Mouse (Mus musculus): ENCODE data around the gene Iglon5. TPM values are rescaled to one million over a fixed set of nuclear protein-coding genes. Genes with fewer than 3 reads are reported as not detected.

Gene Iglon5
- polyA plus RNA-seq, 1 experiment: 0.23 TPM

- H3K36me3 ChIP-seq (ENCODE audit: control insufficient read depth, insufficient read depth, low read length): no peaks in the 10 kb centered on the region
- H3K4me3 ChIP-seq (ENCODE audit: extremely low read depth, insufficient read depth, insufficient read length): no peak overlapping the region
- DNase-seq (ENCODE audit: low read depth in 1 of 2, low spot score in 2 of 2): no peak
- TF ChIP-seq POLR2A (IDR thresholded peaks at IDR 0.05; ENCODE audit: low read depth, low read length) (no peak), CTCF (IDR thresholded peaks at IDR 0.05; ENCODE audit: extremely low read depth, insufficient read depth, insufficient read length, insufficient replicate concordance) (no peak)
- H3K4me1 ChIP-seq (ENCODE audit: control insufficient read depth, insufficient read depth, insufficient read length): no peaks in the 10 kb centered on the region
- H3K27ac ChIP-seq (ENCODE audit: insufficient read depth, low read length): no peak overlapping the region
- WGBS: 73% methylated on average over 4 of the region's 4 CpGs
- H3K27me3 ChIP-seq (ENCODE audit: control insufficient read depth, insufficient read depth, low read length): no peaks in the 10 kb centered on the region
Measured at GRCm38 (mm10) chr7:43432891-43433290, 57.0 kb downstream of the Iglon5 start.

- DNase-seq (ENCODE audit: low read depth in 1 of 2, low spot score in 2 of 2): no peak
- Histone ChIP-seq H3K27ac (ENCODE audit: insufficient read depth, low read length) (no peak overlapping the region), H3K27me3 (ENCODE audit: control insufficient read depth, insufficient read depth, low read length) (no peaks in the 10 kb centered on the region), H3K36me3 (ENCODE audit: control insufficient read depth, insufficient read depth, low read length) (no peaks in the 10 kb centered on the region), H3K4me3 (ENCODE audit: extremely low read depth, insufficient read depth, insufficient read length) (no peak overlapping the region), H3K4me1 (ENCODE audit: control insufficient read depth, insufficient read depth, insufficient read length) (no peaks in the 10 kb centered on the region; the same call in 1 of the 2 replicates)
- TF ChIP-seq POLR2A (IDR thresholded peaks at IDR 0.05; ENCODE audit: low read depth, low read length) (no peak), CTCF (IDR thresholded peaks at IDR 0.05; ENCODE audit: extremely low read depth, insufficient read depth, insufficient read length, insufficient replicate concordance) (no peak)
- 72% methylated on average over 4 of the region's 4 CpGs for WGBS
Measured at GRCm38 (mm10) chr7:43429500-43429899, 60.4 kb downstream of the Iglon5 start.

GRCm38 (mm10) chr7:43427406-43427805 lies 62.5 kb downstream of the Iglon5 start, which contains the start of gene Lim2:
Lim2 (plus strand) TSS chr7:43427670.
- no peak for DNase-seq (ENCODE audit: low read depth in 1 of 2, low spot score in 2 of 2)
- TF ChIP-seq POLR2A (IDR thresholded peaks at IDR 0.05; ENCODE audit: low read depth, low read length) (no peak), CTCF (IDR thresholded peaks at IDR 0.05; ENCODE audit: extremely low read depth, insufficient read depth, insufficient read length, insufficient replicate concordance) (no peak)
- Histone ChIP-seq H3K27ac (ENCODE audit: insufficient read depth, low read length) (no peak within 1 kb of the TSS), H3K4me1 (ENCODE audit: control insufficient read depth, insufficient read depth, insufficient read length) (peaks cover 4% of the 10 kb centered on the region; the same call in 1 of the 2 replicates), H3K4me3 (ENCODE audit: extremely low read depth, insufficient read depth, insufficient read length) (no peak within 1 kb of the TSS), H3K27me3 (ENCODE audit: control insufficient read depth, insufficient read depth, low read length) (no peaks in the 10 kb centered on the region), H3K36me3 (ENCODE audit: control insufficient read depth, insufficient read depth, low read length) (no peaks in the 10 kb centered on the region)
- 83% methylated on average over 8 of the region's 8 CpGs for WGBS

GRCm38 (mm10) chr7:43423991-43424625 lies 65.8 kb downstream of the Iglon5 start:
- peaks cover 4% of the 10 kb centered on the region; the same call in 1 of the 2 replicates for H3K4me1 ChIP-seq (ENCODE audit: control insufficient read depth, insufficient read depth, insufficient read length)
- TF ChIP-seq CTCF (IDR thresholded peaks at IDR 0.05; ENCODE audit: extremely low read depth, insufficient read depth, insufficient read length, insufficient replicate concordance): no peak
- no peak for TF ChIP-seq POLR2A (IDR thresholded peaks at IDR 0.05; ENCODE audit: low read depth, low read length)
- H3K27ac ChIP-seq (ENCODE audit: insufficient read depth, low read length): peak overlapping the region; percentile 15; the same call in 1 of the 2 replicates
- DNase-seq (ENCODE audit: low read depth in 1 of 2, low spot score in 2 of 2): no peak
- 45% methylated on average over 3 of the region's 3 CpGs for WGBS
- H3K4me3 ChIP-seq (ENCODE audit: extremely low read depth, insufficient read depth, insufficient read length): no peak overlapping the region
- 0 out of 2 replicates have a peak, but pooled peaks cover 1% of the 10 kb centered on the region for H3K36me3 ChIP-seq (ENCODE audit: control insufficient read depth, insufficient read depth, low read length)
- H3K27me3 ChIP-seq (ENCODE audit: control insufficient read depth, insufficient read depth, low read length): no peaks in the 10 kb centered on the region

GRCm38 (mm10) chr7:43422995-43423617 lies 66.8 kb downstream of the Iglon5 start:
- DNase-seq (ENCODE audit: low read depth in 1 of 2, low spot score in 2 of 2): peak; percentile 47 to 81
- Histone ChIP-seq H3K4me1 (ENCODE audit: control insufficient read depth, insufficient read depth, insufficient read length) (peaks cover 4% of the 10 kb centered on the region; the same call in 1 of the 2 replicates), H3K4me3 (ENCODE audit: extremely low read depth, insufficient read depth, insufficient read length) (no peak overlapping the region), H3K27me3 (ENCODE audit: control insufficient read depth, insufficient read depth, low read length) (no peaks in the 10 kb centered on the region), H3K27ac (ENCODE audit: insufficient read depth, low read length) (no peak overlapping the region), H3K36me3 (ENCODE audit: control insufficient read depth, insufficient read depth, low read length) (0 out of 2 replicates have a peak, but pooled peaks cover 1% of the 10 kb centered on the region)
- no peak for TF ChIP-seq POLR2A (IDR thresholded peaks at IDR 0.05; ENCODE audit: low read depth, low read length)
- TF ChIP-seq CTCF (IDR thresholded peaks at IDR 0.05; ENCODE audit: extremely low read depth, insufficient read depth, insufficient read length, insufficient replicate concordance): peak; percentile 96
- WGBS: 25% methylated on average over 11 of the region's 11 CpGs

Other genes starting within 250 kb of the Iglon5 start
- 2.9 and 4.1 TPM in 2 replicates for gene Zfp715, start 176.8 kb downstream of the Iglon5 start, polyA plus RNA-seq (2012; rRNA removed)
- gene Siglecf, start 138.7 kb downstream of the Iglon5 start, polyA plus RNA-seq (2012; rRNA removed): 0.94 and 0.99 TPM in 2 replicates
- gene Siglecg, start 81.9 kb downstream of the Iglon5 start, polyA plus RNA-seq (2012; rRNA removed): 279 and 393 TPM in 2 replicates
- gene Lim2, start 62.4 kb downstream of the Iglon5 start, polyA plus RNA-seq (2012; rRNA removed): 0.12 and 0.18 TPM in 2 replicates
- gene Nkg7, start 53.0 kb downstream of the Iglon5 start, polyA plus RNA-seq (2012; rRNA removed): 97.1 and 102 TPM in 2 replicates
- gene Cldnd2, start 49.3 kb downstream of the Iglon5 start, polyA plus RNA-seq (2012; rRNA removed): 0.26 TPM in 1 of 2 replicates, not detected in the other
- gene Etfb, start 46.0 kb downstream of the Iglon5 start, polyA plus RNA-seq (2012; rRNA removed): 37.8 and 39.1 TPM in 2 replicates
- gene Gm45233, start 45.9 kb downstream of the Iglon5 start, polyA plus RNA-seq (2012; rRNA removed): not detected in 2 replicates
- gene Vsig10l, start 26.9 kb downstream of the Iglon5 start, polyA plus RNA-seq (2012; rRNA removed): 3.8 and 4.8 TPM in 2 replicates
- not detected in 2 replicates for gene 4931406B18Rik, start 15.9 kb upstream of the Iglon5 start, polyA plus RNA-seq (2012; rRNA removed)
- gene Cd33, start 54.4 kb upstream of the Iglon5 start, polyA plus RNA-seq (2012; rRNA removed): 16.0 and 19.2 TPM in 2 replicates
- gene Zfp658, start 72.2 kb upstream of the Iglon5 start, polyA plus RNA-seq (2012; rRNA removed): 1.4 and 1.6 TPM in 2 replicates
- gene Zfp719, start 89.5 kb upstream of the Iglon5 start, polyA plus RNA-seq (2012; rRNA removed): 0.78 and 1.5 TPM in 2 replicates
- gene Zfp819, start 117.1 kb upstream of the Iglon5 start, polyA plus RNA-seq (2012; rRNA removed): 0.06 TPM in 1 of 2 replicates, not detected in the other
- gene Ceacam18, start 144.6 kb upstream of the Iglon5 start, polyA plus RNA-seq (2012; rRNA removed): not detected in 2 replicates
- gene Siglece, start 170.1 kb upstream of the Iglon5 start, polyA plus RNA-seq (2012; rRNA removed): 23.3 and 25.6 TPM in 2 replicates
- 8.9 and 11.4 TPM in 2 replicates for gene Ctu1, start 181.9 kb upstream of the Iglon5 start, polyA plus RNA-seq (2012; rRNA removed)
- gene Klk14, start 200.3 kb upstream of the Iglon5 start, polyA plus RNA-seq (2012; rRNA removed): not detected in 2 replicates
- 0.04 TPM in 1 of 2 replicates, not detected in the other for gene Klk13, start 222.5 kb upstream of the Iglon5 start, polyA plus RNA-seq (2012; rRNA removed)

All from spleen, adult 2 months (tissue).